Mouse (Mus musculus) limb, embryonic 14.5 days (tissue): ENCODE measurements around the gene Tle4. TPM values are rescaled to one million over a fixed set of nuclear protein-coding genes. Genes with fewer than 3 reads are reported as not detected.

Experiments
- ATAC-seq: fragments of 200-750 bp; cut with Nextera tagmentation; 2 replicates; pipeline ENCODE4 v1.8.0; 2017; ENCODE audit warnings: low read depth, moderate number of reproducible peaks, moderate TSS enrichment; ENCODE audit not compliant: low FRiP score
- DNase-seq: peaks from one replicate; pipeline ENCODE4 v3.0.0-alpha.2; 2015; ENCODE audit warnings: low spot score
- H3K27ac ChIP-seq: fragments of 300-500 bp; sonication (generic); replicated peaks from 2 replicates; pipeline ENCODE4 v1.5.1; 2014; ENCODE audit warnings: low read depth, mild to moderate bottlenecking, low read length, moderate library complexity, mixed read lengths
- H3K27me3 ChIP-seq: fragments of 300-500 bp; sonication (generic); 2 replicates; pipeline ENCODE4 v1.6.1; 2014; ENCODE audit warnings: low read length, mixed read lengths; ENCODE audit not compliant: control insufficient read depth, insufficient read depth
- H3K36me3 ChIP-seq: fragments of 300-500 bp; sonication (generic); 2 replicates; pipeline ENCODE4 v1.6.1; 2014; ENCODE audit warnings: mild to moderate bottlenecking, low read length, moderate library complexity, mixed read lengths; ENCODE audit not compliant: control insufficient read depth, insufficient read depth
- H3K4me1 ChIP-seq: fragments of 300-500 bp; sonication (generic); 2 replicates; pipeline ENCODE4 v1.6.1; 2014; ENCODE audit warnings: antibody characterized with exemption, low read length, mixed read lengths; ENCODE audit not compliant: control insufficient read depth, insufficient read depth
- H3K4me2 ChIP-seq: fragments of 300-500 bp; sonication (generic); replicated peaks from 2 replicates; pipeline ENCODE4 v1.6.1; 2014; ENCODE audit warnings: low read depth, mild to moderate bottlenecking, low read length, moderate library complexity; ENCODE audit not compliant: severe bottlenecking
- H3K4me3 ChIP-seq: fragments of 300-500 bp; sonication (generic); replicated peaks from 2 replicates; pipeline ENCODE4 v1.5.1; 2014; ENCODE audit warnings: low read length
- H3K9ac ChIP-seq: fragments of 300-500 bp; sonication (generic); 2 replicates; pipeline ENCODE4 v1.6.1; 2014; ENCODE audit warnings: mild to moderate bottlenecking, low read depth, low read length, moderate library complexity; ENCODE audit not compliant: severe bottlenecking
- H3K9me3 ChIP-seq: fragments of 300-500 bp; sonication (generic); 2 replicates; pipeline ENCODE4 v1.6.1; 2016; ENCODE audit warnings: low read length; ENCODE audit not compliant: control insufficient read depth
- POLR2A ChIP-seq: fragments of 200-500 bp; IDR thresholded peaks from 2 replicates; pipeline ENCODE4 v1.8.0; 2012; ENCODE audit warnings: inconsistent platforms, mild to moderate bottlenecking, moderate library complexity, borderline replicate concordance; ENCODE audit not compliant: insufficient read depth, insufficient read length; ENCODE audit errors: extremely low read depth
- WGBS: fragments of 180-500 bp; shearing (Covaris S2); extraction: QIAGEN DNeasy Blood & Tissue Kit; methylation state at CpG from one replicate; pipeline ENCODE4 v1.1.7; 2014; 5-methylcytosine and 5-hydroxymethylcytosine counted together
- polyA plus RNA-seq, 2 experiments: library from polyadenylated mRNA; depleted of rRNA in 1 of 2; stranded (reverse) in 1 of 2; unstranded in 1 of 2; fragments of >200 nt; fragmentation: Nextera tagmentation in 1 of 2; extraction: Ambion mirVana in 1 of 2; gene quantifications; 2 replicates each; pipeline versions ENCODE4 v1.2.1 to v1.2.3; 2012 to 2014

Gene Tle4
- polyA plus RNA-seq, 2 experiments: 20.3 to 20.6 TPM

DNA sequence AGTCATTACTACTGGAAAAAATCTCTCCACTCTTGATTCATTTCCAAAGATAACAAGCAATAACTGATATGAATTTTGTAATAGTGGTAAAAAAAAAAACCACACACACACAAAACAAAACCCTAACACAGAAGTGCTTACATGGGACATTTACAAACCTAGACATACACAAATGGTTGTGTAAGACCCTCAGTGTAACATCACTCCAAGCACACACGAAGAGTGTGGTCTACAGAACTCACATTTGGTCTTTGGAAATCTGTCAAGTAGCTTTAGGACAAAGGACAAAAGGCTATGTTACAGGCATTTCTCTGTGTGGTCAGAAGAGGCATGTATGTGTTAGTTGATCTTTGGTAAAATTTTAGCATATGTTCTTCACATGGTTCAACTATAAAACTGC, 52.4 kb downstream of the Tle4 start:
- ATAC-seq: no peak
- TF ChIP-seq POLR2A: no peak
- Histone ChIP-seq H3K4me3 (no peak overlapping the region), H3K27ac (no peak overlapping the region), H3K9me3 (no peaks in the 10 kb centered on the region), H3K4me1 (no peaks in the 10 kb centered on the region), H3K36me3 (no peaks in the 10 kb centered on the region), H3K9ac (no peak overlapping the region), H3K27me3 (no peaks in the 10 kb centered on the region), H3K4me2 (no peak overlapping the region)
- no peak for DNase-seq
- 80% methylated on average over 1 of the region's 1 CpGs for WGBS

DNA sequence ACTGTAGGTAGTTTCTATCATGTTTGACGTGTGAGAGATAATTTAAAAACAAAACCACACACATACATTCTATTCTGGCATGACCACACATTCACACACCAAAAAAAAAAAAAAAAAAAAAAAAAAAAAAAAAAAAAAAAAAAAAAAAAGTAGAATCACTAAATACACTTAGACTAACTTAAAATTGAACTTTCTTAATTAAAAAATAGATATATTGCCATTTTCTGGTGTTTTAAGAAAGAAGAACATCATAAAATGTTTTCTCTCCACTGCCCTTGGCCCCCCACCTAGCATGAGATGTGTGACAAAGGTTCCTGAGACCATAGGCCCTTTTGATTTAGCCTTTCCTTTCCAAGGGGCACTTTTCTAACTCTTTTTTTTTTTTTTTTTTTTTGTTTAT, 54.5 kb downstream of the Tle4 start:
- no peaks in the 10 kb centered on the region for H3K9me3 ChIP-seq
- no peak overlapping the region for H3K9ac ChIP-seq
- H3K36me3 ChIP-seq: no peaks in the 10 kb centered on the region
- no peak for DNase-seq
- H3K4me2 ChIP-seq: no peak overlapping the region
- no peak for ATAC-seq
- H3K4me3 ChIP-seq: no peak overlapping the region
- no peaks in the 10 kb centered on the region for H3K4me1 ChIP-seq
- TF ChIP-seq POLR2A: no peak
- WGBS: 79% methylated on average over 1 of the region's 1 CpGs
- H3K27me3 ChIP-seq: no peaks in the 10 kb centered on the region
- no peak overlapping the region for H3K27ac ChIP-seq

DNA sequence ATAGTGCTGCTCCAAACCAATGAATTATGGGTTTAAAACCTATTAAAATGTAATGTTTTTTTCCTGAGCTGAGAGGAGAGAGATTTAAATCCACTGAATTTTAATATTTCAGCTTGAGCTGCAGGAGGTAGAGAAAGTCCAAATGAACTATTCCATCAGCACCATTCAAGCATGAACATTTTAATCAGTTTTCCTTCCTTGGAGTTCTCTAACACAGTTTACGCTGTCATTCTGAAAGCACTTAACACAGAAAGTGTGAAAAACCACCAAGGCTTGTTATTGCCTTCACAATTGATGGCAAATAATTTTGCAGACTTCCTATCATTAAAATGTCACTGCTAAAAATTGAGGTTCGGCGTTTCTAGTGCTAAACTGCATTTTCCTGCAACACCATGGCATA, 57.2 kb downstream of the Tle4 start:
- H3K4me2 ChIP-seq: no peak overlapping the region
- H3K27ac ChIP-seq: no peak overlapping the region
- H3K36me3 ChIP-seq: 0 out of 2 replicates have a peak, but pooled peaks cover 2% of the 10 kb centered on the region
- no peak for ATAC-seq
- no peaks in the 10 kb centered on the region for H3K9me3 ChIP-seq
- H3K9ac ChIP-seq: no peak overlapping the region
- H3K27me3 ChIP-seq: no peaks in the 10 kb centered on the region
- H3K4me3 ChIP-seq: no peak overlapping the region
- WGBS: 52% methylated on average over 3 of the region's 3 CpGs
- no peaks in the 10 kb centered on the region for H3K4me1 ChIP-seq
- TF ChIP-seq POLR2A: no peak
- no peak for DNase-seq

DNA sequence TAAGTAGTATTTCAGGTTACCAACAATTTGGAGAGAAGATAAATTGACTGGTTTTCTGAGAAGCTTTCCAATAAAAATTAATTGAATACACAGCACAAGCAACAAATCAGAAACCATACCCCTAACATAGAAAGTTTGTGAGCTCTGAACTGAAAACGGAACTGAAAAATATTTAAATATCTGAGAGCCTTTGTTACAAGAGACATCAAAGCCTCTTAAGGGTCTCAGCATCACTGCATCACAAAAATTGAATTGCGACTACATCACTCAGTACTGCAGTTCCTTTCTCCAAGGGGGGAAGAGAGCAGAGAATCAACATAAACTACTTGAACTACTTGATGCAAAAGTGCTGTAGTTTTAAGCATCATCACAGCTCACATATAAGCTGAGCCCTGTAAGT, 61.2 kb downstream of the Tle4 start:
- no peaks in the 10 kb centered on the region for H3K9me3 ChIP-seq
- no peaks in the 10 kb centered on the region for H3K27me3 ChIP-seq
- ATAC-seq (no peak), DNase-seq (no peak)
- H3K4me1 ChIP-seq: no peaks in the 10 kb centered on the region
- 86% methylated on average over 2 of the region's 2 CpGs for WGBS
- no peak overlapping the region for H3K27ac ChIP-seq
- TF ChIP-seq POLR2A: no peak
- H3K36me3 ChIP-seq: 0 out of 2 replicates have a peak, but pooled peaks cover 2% of the 10 kb centered on the region
- H3K4me3 ChIP-seq: no peak overlapping the region
- H3K4me2 ChIP-seq: no peak overlapping the region
- no peak overlapping the region for H3K9ac ChIP-seq

DNA sequence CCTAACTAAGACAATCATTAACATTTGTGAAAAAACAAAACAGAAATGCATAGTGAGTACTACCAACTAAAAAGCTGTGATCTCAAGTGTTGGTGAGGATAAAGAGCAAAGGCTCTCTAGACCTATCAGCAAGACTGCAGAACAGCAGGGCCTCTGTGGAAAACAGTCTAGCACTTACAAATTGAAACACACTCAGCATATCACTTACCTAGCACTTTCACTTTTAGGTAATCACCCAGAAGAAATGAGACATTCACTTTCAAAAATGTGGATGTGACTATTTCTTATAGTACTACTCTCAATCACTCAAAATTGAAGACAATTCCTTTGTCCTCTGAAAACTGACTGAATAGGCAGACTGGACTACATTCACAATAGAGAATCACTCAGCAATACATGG, 63.4 kb downstream of the Tle4 start:
- no peak for ATAC-seq
- no peak for TF ChIP-seq POLR2A
- Histone ChIP-seq H3K27me3 (no peaks in the 10 kb centered on the region), H3K27ac (no peak overlapping the region), H3K4me3 (no peak overlapping the region), H3K4me2 (no peak overlapping the region), H3K36me3 (0 out of 2 replicates have a peak, but pooled peaks cover 2% of the 10 kb centered on the region), H3K9ac (no peak overlapping the region), H3K4me1 (no peaks in the 10 kb centered on the region), H3K9me3 (no peaks in the 10 kb centered on the region)
- no peak for DNase-seq

DNA sequence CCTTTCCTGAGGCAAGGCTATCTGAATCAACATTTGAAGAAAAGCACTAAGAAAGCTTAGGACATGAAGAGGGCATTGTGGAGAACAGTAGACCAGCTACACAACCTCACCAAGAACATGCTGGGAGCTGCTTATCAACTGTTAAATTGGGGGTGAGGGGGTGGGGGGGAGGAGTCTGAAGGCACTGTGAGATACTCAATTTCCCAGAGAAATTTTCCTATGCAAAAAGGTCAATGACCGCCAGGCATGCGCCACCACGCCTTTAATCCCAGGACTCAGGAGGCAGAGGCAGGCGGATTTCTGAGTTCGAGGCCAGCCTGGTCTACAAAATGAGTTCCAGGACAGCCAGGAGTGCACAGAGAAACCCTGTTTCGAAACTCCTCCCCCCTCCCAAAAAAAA, 65.0 kb downstream of the Tle4 start:
- Histone ChIP-seq H3K4me1 (no peaks in the 10 kb centered on the region), H3K36me3 (0 out of 2 replicates have a peak, but pooled peaks cover 2% of the 10 kb centered on the region), H3K4me2 (no peak overlapping the region), H3K27me3 (no peaks in the 10 kb centered on the region), H3K4me3 (no peak overlapping the region), H3K9ac (no peak overlapping the region), H3K27ac (no peak overlapping the region), H3K9me3 (no peaks in the 10 kb centered on the region)
- no peak for ATAC-seq
- TF ChIP-seq POLR2A: no peak
- 97% methylated on average over 6 of the region's 6 CpGs for WGBS
- no peak for DNase-seq
